Mouse (Mus musculus): ENCODE measurements around the gene Prkab1.

DNA sequence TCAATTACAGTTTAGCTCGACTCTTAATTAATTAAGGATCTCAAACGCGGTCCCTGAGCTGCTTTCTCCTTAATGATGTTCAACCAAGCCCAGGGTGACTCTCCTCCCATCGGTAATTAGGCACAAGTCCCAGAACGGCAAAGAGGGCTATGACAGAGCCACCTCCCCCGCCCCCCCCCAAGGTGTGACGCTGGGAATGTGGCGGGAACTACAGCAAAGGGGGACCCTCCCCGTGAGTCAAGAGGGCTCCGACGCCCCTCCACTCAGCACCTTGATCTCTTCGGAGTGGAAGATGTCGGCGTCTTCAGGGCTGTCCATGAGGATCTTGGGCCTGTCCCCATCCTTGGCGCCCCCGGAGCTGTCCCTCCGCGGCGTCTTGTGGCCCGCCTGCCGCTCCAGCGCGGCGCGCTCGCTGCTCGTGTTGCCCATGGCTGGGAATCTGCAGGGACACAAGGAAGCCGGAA is 455 bp downstream of the Prkab1 start:
- TF ChIP-seq CTCF (IDR thresholded peaks at IDR 0.05; ENCODE audit: low read depth) (no peak), EP300 (IDR thresholded peaks at IDR 0.05; ENCODE audit: low read depth) (no peak)
